In the genomic region with DNA sequence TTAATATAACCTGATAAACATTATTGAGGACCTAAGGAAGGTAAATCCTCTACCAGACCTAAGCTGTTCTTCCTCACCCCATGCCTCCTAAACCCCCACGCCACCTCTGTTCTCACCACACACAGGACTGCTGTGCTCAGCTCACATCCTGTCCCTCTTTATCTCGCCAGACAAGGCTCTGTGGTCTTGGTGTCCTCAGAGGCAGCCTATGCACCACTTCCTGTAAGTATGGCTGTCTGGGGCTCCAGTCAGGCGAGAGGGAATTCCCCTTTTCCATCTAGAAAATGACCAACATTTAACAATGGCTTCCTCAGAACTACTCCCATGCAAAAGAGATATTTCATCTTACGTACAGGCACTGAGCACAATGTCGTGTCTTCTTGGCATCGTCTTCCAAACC, we compare ENCODE assay signal across 15 mouse cellular contexts.
DNase-seq lines count a peak whose midpoint lies in the region; ATAC-seq and TF ChIP-seq lines count a peak whose summit lies in the region.
"Had no signal": no experiment of that assay in that cellular context is flagged by ENCODE, and none has a peak within 500 bp of the region (broad histone marks: within the 10 kb centered on the region; RNA-seq: fewer than 3 reads in every experiment).

No protein-coding gene starts in this region.

- DNase-seq in heart, postnatal 25 days (ENCODE audit: low spot score), result no peak
- DNase-seq in MEL-GATA-1-ER (ENCODE audit: extremely low read depth, low read depth), result peak; percentile 95
- DNase-seq in liver, embryonic 13.5 days, result peak; percentile 26
- peak; percentile 16 for DNase-seq in thymus, adult 2 months
- DNase-seq in ovary, adult 18-20 months (ENCODE audit: low spot score), result no peak
- no peak for DNase-seq in frontal cortex, postnatal 14 days (ENCODE audit: low spot score in 2 of 2)
- DNase-seq in frontal cortex, postnatal 10 days (ENCODE audit: low spot score in 2 of 2), result no peak
- DNase-seq: embryo, embryonic 11 days; gastrocnemius, postnatal 25 days; heart, postnatal 4 days had no signal

- no peak overlapping the region for H3K9ac ChIP-seq in heart, embryonic 16.5 days (ENCODE audit: low read length)
- H3K9ac ChIP-seq in liver, embryonic 13.5 days, result no peak overlapping the region
- H3K9ac ChIP-seq: forebrain, embryonic 13.5 days; kidney, embryonic 15.5 days; lung, embryonic 15.5 days; neural tube, embryonic 12.5 days had no signal

- intact Hi-C loops in heart, postnatal 25 days (cut with DNase I), result no loop called here

- no peak overlapping the region for H3K27ac ChIP-seq in heart, embryonic 16.5 days (ENCODE audit: low read length)
- 0 out of 2 replicates have a peak overlapping the region, but pooled peaks have one; percentile 9 for H3K27ac ChIP-seq in liver, embryonic 13.5 days
- no peak overlapping the region for H3K27ac ChIP-seq in thymus, adult 2 months (ENCODE audit: control insufficient read depth, insufficient read depth, low read length)
- H3K27ac ChIP-seq: forebrain, embryonic 13.5 days; kidney, embryonic 15.5 days; lung, embryonic 15.5 days; neural tube, embryonic 12.5 days had no signal

- no peaks in the 10 kb centered on the region for H3K36me3 ChIP-seq in heart, embryonic 16.5 days (ENCODE audit: control insufficient read depth, insufficient read depth)
- H3K36me3 ChIP-seq in liver, embryonic 13.5 days, result no peaks in the 10 kb centered on the region
- no peaks in the 10 kb centered on the region for H3K36me3 ChIP-seq in thymus, adult 2 months (ENCODE audit: control insufficient read depth, insufficient read depth, low read length)
- H3K36me3 ChIP-seq: kidney, embryonic 15.5 days; lung, embryonic 15.5 days; neural tube, embryonic 12.5 days had no signal

- peaks cover 2% of the 10 kb centered on the region; the same call in 1 of the 2 replicates for H3K4me1 ChIP-seq in heart, embryonic 16.5 days (ENCODE audit: control insufficient read depth, insufficient read depth, low read length)
- peaks cover 15% of the 10 kb centered on the region for H3K4me1 ChIP-seq in liver, embryonic 13.5 days (replicated peaks)
- peaks cover 8% of the 10 kb centered on the region for H3K4me1 ChIP-seq in thymus, adult 2 months (replicated peaks; ENCODE audit: control insufficient read depth, insufficient read depth, low read length)
- H3K4me1 ChIP-seq: forebrain, embryonic 13.5 days; neural tube, embryonic 12.5 days had no signal

- H3K4me3 ChIP-seq in heart, embryonic 16.5 days (ENCODE audit: low read length), result no peak overlapping the region
- no peak overlapping the region for H3K4me3 ChIP-seq in liver, embryonic 13.5 days (replicated peaks)
- H3K4me3 ChIP-seq in thymus, adult 2 months (ENCODE audit: control insufficient read depth, insufficient read depth, low read length), result no peak overlapping the region
- H3K4me3 ChIP-seq: forebrain, embryonic 13.5 days; kidney, embryonic 15.5 days; lung, embryonic 15.5 days; neural tube, embryonic 12.5 days had no signal

- no peaks in the 10 kb centered on the region for H3K9me3 ChIP-seq in heart, embryonic 16.5 days (replicated peaks; ENCODE audit: control insufficient read depth, low read length)
- H3K9me3 ChIP-seq in liver, embryonic 13.5 days (replicated peaks), result no peaks in the 10 kb centered on the region
- H3K9me3 ChIP-seq: forebrain, embryonic 13.5 days; kidney, embryonic 15.5 days; lung, embryonic 15.5 days; neural tube, embryonic 12.5 days had no signal

- TF ChIP-seq POLR2A in thymus, adult 2 months (IDR thresholded peaks at IDR 0.05; ENCODE audit: control insufficient read depth, extremely low read depth, insufficient read depth, low read length, poor library complexity), result no peak

- H3K27me3 ChIP-seq in heart, embryonic 16.5 days (ENCODE audit: control insufficient read depth, insufficient read depth, low read length), result no peaks in the 10 kb centered on the region
- H3K27me3 ChIP-seq in liver, embryonic 13.5 days, result no peaks in the 10 kb centered on the region
- H3K27me3 ChIP-seq in thymus, adult 2 months (ENCODE audit: control insufficient read depth, insufficient read depth, low read length), result no peaks in the 10 kb centered on the region
- H3K27me3 ChIP-seq: forebrain, embryonic 13.5 days; kidney, embryonic 15.5 days; lung, embryonic 15.5 days; neural tube, embryonic 12.5 days had no signal

- H3K4me2 ChIP-seq in heart, embryonic 16.5 days (ENCODE audit: low read depth, low read length), result no peak overlapping the region
- no peak overlapping the region for H3K4me2 ChIP-seq in liver, embryonic 13.5 days
- H3K4me2 ChIP-seq: forebrain, embryonic 13.5 days; kidney, embryonic 15.5 days; lung, embryonic 15.5 days; neural tube, embryonic 12.5 days had no signal

- 58% methylated on average over 6 of the region's 6 CpGs for WGBS in heart, embryonic 16.5 days
- 10% methylated on average over 6 of the region's 6 CpGs for WGBS in liver, embryonic 13.5 days (ENCODE audit: insufficient replicate concordance)
- WGBS in thymus, adult 2 months, result 14% methylated on average over 6 of the region's 6 CpGs

- ATAC-seq in heart, embryonic 16.5 days (replicated peaks; ENCODE audit: extremely low read depth, insufficient read depth, low FRiP score), result 0 out of 2 replicates have a peak, but pooled peaks have one; percentile 52
- peak; percentile 77 for ATAC-seq in liver, embryonic 13.5 days (ENCODE audit: low read depth)
- ATAC-seq: forebrain, embryonic 13.5 days had no signal

- TF ChIP-seq CTCF in thymus, adult 2 months (IDR thresholded peaks at IDR 0.05; ENCODE audit: borderline replicate concordance, control insufficient read depth, extremely low read depth, insufficient read depth, low read length, poor library complexity), result no peak

Comparison
In these comparisons a context has a peak if more than half of its experiments do, and no peak if none do; other contexts are left out.
1. DNase-seq: peak in MEL-GATA-1-ER (single experiment), liver, embryonic 13.5 days (single experiment) and thymus, adult 2 months (single experiment); none in heart, postnatal 25 days (single experiment), ovary, adult 18-20 months (single experiment), frontal cortex, postnatal 14 days (0 of 2) and frontal cortex, postnatal 10 days (0 of 2).